Mouse (Mus musculus) thymus, postnatal 14 days (tissue): ENCODE data around the gene Nhej1.

Experiments
- DNase-seq: peaks from one replicate; pipeline ENCODE4 v3.0.0; 2021

The Nhej1 gene

DNA sequence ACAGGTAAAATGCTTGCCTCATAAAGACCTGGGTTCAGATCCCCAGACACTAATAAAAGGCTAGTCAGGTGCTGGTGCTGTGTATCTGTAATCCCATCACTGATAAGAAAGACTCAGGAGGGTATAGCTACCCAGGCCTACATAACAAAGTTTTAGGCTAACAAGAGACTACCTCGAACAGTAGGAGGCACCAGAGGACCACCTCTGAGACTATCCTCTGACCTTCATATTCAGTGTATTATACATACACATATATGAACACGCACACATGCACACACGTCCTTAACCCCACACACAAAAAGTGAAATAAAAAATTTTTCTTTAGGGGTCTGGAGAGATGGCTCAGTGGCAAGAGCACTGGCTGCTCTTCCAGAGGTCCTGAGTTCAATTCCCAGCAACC lies 2.8 kb downstream of the Nhej1 start:
- DNase-seq, result peak; percentile 59

- no peak for DNase-seq
Measured at GRCm38 (mm10) chr1:75052091-75052490, 72.9 kb downstream of the Nhej1 start.

DNA sequence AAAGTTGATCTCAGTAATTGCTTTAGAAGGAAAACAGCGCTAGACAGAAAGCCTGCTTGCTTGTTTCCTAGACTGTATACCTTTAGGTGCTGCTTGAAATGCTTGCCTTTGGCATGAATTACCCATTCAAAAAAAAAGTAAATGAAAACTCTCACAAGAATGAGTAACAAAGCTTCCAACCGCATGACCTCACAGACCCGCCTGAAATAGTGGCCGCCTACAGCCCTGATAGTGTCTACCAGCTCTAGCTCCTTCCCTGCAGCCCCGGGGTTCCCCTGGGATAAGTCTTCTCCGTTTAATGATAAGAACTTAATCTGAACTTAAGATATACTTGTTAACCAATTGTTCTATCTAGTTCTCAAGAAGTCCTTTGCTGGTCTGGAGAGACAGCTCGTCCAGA lies 73.6 kb downstream of the Nhej1 start:
- DNase-seq, result no peak

- no peak for DNase-seq
Measured at GRCm38 (mm10) chr1:75048571-75048970, 76.4 kb downstream of the Nhej1 start.

DNA sequence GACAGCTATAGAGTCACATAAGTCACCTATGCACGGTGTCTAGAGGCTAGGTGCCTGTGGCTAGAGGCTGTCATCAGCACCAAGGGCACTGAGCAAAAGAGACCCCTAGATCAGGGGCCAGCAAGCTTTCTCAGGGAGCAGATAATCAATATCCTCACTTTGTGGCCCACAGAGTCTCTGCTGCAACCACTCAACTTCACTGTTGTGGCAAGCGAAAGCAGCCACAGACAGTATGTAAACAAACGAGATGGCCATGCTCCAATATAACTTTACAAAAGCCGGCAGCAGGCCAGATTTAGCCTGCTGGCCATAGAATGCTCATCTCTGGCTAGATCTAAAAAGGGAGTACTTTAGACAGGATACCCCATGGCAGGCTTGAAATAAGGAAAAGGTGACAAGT lies 77.0 kb downstream of the Nhej1 start:
- DNase-seq, result no peak

GRCm38 (mm10) chr1:75040429-75040828 lies 84.6 kb downstream of the Nhej1 start:
- DNase-seq, result no peak

GRCm38 (mm10) chr1:75032041-75032440 lies 93.0 kb downstream of the Nhej1 start:
- no peak for DNase-seq

- no peak for DNase-seq
Measured at GRCm38 (mm10) chr1:75027061-75027779, 97.8 kb downstream of the Nhej1 start.

- DNase-seq, result no peak
Measured at GRCm38 (mm10) chr1:75024419-75025199, 100.4 kb downstream of the Nhej1 start.

- DNase-seq, result no peak
Measured at GRCm38 (mm10) chr1:75022216-75022615, 102.8 kb downstream of the Nhej1 start.

- peak; percentile 59 for DNase-seq
Measured at GRCm38 (mm10) chr1:75016846-75017245, 108.2 kb downstream of the Nhej1 start.

DNA sequence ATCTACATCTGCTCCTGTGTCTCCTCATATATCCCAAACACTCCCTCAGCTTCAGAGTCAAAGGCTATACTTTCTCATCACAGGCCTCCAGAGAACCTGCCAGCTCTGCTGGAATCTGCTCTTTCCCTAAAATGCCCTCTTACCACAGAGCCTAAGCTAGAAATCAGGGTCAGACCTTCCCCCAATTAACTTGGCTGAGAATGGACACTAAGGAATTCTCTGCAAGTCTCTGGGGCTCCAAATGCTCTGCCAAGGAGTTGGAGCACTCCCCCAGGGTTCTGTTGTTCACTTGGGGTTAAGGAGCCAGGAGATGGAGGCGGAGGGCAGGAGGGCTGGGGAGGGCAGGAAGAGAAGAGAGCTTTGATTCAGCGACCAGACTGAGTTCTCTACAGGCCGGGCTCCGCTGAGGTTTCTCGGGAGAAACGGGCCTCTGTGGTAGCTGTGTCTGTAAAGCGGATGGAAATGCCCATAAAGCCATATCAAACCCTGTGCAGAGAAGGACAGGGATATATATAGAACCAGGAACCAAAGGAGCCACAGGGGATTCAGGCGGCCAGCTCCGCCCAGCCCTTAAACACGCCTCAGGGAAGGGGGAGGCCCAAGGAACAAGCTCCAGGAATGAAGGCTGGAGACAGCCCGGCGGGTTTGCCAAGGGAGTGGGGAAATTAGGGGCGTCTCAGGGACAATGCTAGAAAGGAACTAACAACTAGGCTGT lies 109.3 kb downstream of the Nhej1 start:
- DNase-seq, result no peak

GRCm38 (mm10) chr1:75014210-75014845 lies 110.7 kb downstream of the Nhej1 start:
- DNase-seq, result no peak

GRCm38 (mm10) chr1:75010817-75011216 lies 114.2 kb downstream of the Nhej1 start:
- DNase-seq, result no peak

DNA sequence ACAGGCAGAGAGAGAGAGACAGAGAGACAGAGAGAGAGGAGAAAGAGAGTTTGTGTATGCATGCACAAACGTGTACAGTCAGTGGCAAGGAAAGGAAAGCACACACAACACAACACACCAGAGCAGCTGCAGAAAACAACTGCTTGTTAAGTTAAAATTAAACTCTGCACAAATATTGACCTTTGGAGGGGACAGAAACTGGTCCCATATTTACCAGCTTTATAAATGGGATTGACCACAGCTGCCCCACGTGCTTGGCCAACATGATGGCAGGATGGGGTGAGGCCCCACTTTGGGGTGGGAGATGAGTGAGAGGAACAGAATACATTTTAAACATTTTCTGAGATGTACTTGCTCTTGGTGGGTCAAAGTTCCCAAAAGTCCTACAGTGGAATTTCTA lies 114.8 kb downstream of the Nhej1 start:
- no peak for DNase-seq

GRCm38 (mm10) chr1:75006016-75006415 lies 119.0 kb downstream of the Nhej1 start:
- no peak for DNase-seq

DNA sequence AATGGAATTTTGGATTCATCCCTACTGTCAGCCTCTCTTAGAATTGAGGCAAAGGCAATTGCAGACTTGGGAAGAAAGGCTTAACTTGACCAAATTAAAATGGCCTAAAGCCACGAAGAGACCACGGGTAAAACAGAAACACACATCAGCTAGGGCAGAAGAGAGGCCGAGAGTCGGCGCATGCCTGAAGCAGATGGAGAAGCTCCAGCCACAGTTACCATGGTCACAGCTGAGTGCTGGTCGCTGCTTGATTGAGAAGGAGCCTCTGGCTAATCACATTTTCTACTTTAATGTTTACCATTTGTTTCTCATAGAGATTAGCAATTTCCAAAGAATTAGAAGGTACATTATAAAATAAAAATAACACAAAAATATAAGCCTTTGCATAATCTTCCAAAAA lies 123.8 kb downstream of the Nhej1 start:
- no peak for DNase-seq

DNA sequence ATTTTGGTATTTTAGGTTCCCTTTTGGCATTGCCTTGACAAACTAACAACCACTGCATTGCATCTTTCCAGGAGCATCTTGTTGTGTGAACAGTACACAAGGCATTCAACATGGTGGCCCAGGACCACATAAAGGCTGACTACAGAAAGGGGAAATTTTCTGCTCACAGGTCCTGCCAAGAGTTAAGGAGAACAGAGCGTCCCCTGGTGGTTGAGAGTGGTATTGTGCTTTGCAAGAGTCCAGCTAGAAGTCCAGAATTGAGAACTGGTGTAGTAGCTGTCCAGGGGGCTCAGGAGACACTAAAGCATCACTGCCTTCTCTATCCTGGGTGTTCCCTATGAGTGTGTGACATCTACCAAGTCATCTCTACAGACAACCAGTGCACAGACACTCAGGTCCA lies 124.5 kb downstream of the Nhej1 start:
- peak; percentile 23 for DNase-seq

GRCm38 (mm10) chr1:74999173-74999572 lies 125.8 kb downstream of the Nhej1 start:
- DNase-seq, result no peak

DNA sequence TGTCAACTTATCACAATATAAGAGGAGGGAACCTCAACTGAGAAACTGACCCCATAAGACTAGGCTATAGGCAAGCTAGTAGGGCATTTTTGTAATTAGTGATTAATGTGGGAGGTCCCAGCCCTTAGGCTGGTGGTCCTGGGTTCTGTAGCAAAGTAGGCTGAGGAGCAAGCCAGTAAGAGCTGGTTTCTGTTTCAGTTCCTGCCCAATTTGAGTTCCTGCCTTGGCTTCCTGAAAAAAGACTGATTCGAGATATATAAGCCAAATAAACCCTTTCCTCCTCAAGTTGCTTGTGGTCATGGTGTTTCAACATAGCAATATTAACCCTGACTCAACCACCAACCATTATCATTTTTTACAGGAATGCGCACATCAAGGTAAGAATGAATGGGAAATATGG lies 127.8 kb downstream of the Nhej1 start:
- no peak for DNase-seq

- no peak for DNase-seq
Measured at GRCm38 (mm10) chr1:74977001-74977400, 148.0 kb downstream of the Nhej1 start.

DNA sequence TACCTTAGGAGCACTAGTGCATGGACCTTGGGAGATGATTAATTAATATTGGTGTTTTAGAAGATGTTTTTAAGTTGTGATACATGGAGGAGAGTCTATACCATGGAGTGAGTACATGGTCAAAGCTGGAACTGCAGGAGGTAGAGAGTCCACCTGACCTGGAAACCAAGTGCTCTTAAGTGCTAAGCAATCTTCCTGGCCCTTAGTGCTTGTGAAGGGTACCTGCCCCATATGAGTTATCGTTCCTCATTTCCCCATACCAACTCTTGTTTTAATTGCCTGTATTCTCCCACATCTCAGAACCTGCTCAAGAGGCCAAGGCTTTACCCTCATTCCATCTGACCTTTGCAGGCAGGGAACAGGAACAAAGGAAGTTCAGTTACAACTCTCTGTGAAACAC lies 149.1 kb downstream of the Nhej1 start:
- DNase-seq, result no peak

GRCm38 (mm10) chr1:74973590-74973989 lies 151.4 kb downstream of the Nhej1 start:
- DNase-seq, result no peak
